Mouse (Mus musculus): ENCODE data around the gene Cic. TPM values are rescaled to one million over a fixed set of nuclear protein-coding genes. Genes with fewer than 3 reads are reported as not detected.

Gene Cic
- polyA plus RNA-seq, 1 experiment from 2014 or later = 47.0 TPM

Small RNA genes lying within 50 kb of the gene (microRNA-seq; reads per million reads assigned to microRNA genes)
- not detected for gene Mir7048

Other genes with a start within 250 kb of the Cic start
- gene Grik5, start 195.4 kb upstream of the Cic start, polyA plus RNA-seq (2016; fragmentation: Nextera tagmentation; extraction: Ambion mirVana) = 12.4 and 13.1 TPM in 2 replicates
- 38.8 and 41.5 TPM in 2 replicates for gene Zfp574, start 195.1 kb upstream of the Cic start, polyA plus RNA-seq (2016; fragmentation: Nextera tagmentation; extraction: Ambion mirVana)
- 2.3 and 3.2 TPM in 2 replicates for gene Pou2f2, start 88.0 kb upstream of the Cic start, polyA plus RNA-seq (2016; fragmentation: Nextera tagmentation; extraction: Ambion mirVana)
- gene Dedd2, start 47.1 kb upstream of the Cic start, polyA plus RNA-seq (2016; fragmentation: Nextera tagmentation; extraction: Ambion mirVana) = 13.7 and 14.9 TPM in 2 replicates
- 2.9 and 3.0 TPM in 2 replicates for gene Zfp526, start 46.3 kb upstream of the Cic start, polyA plus RNA-seq (2016; fragmentation: Nextera tagmentation; extraction: Ambion mirVana)
- 15.9 and 17.4 TPM in 2 replicates for gene Gsk3a, start 29.9 kb upstream of the Cic start, polyA plus RNA-seq (2016; fragmentation: Nextera tagmentation; extraction: Ambion mirVana)
- 20.0 and 20.8 TPM in 2 replicates for gene Erf, start 16.9 kb upstream of the Cic start, polyA plus RNA-seq (2016; fragmentation: Nextera tagmentation; extraction: Ambion mirVana)
- 317 and 337 TPM in 2 replicates for gene Pafah1b3, start 30.3 kb downstream of the Cic start, polyA plus RNA-seq (2016; fragmentation: Nextera tagmentation; extraction: Ambion mirVana)
- gene Prr19, start 33.7 kb downstream of the Cic start, polyA plus RNA-seq (2016; fragmentation: Nextera tagmentation; extraction: Ambion mirVana) = 1.0 and 1.9 TPM in 2 replicates
- 2.7 and 4.0 TPM in 2 replicates for gene Tmem145, start 38.4 kb downstream of the Cic start, polyA plus RNA-seq (2016; fragmentation: Nextera tagmentation; extraction: Ambion mirVana)
- gene Megf8, start 49.5 kb downstream of the Cic start, polyA plus RNA-seq (2016; fragmentation: Nextera tagmentation; extraction: Ambion mirVana) = 22.4 and 24.3 TPM in 2 replicates
- gene Cnfn, start 102.0 kb downstream of the Cic start, polyA plus RNA-seq (2016; fragmentation: Nextera tagmentation; extraction: Ambion mirVana) = 0.86 TPM in 1 of 2 replicates, not detected in the other
- gene Lipe, start 131.0 kb downstream of the Cic start, polyA plus RNA-seq (2016; fragmentation: Nextera tagmentation; extraction: Ambion mirVana) = 10.9 and 11.9 TPM in 2 replicates
- 0.59 and 1.1 TPM in 2 replicates for gene Cxcl17, start 145.2 kb downstream of the Cic start, polyA plus RNA-seq (2016; fragmentation: Nextera tagmentation; extraction: Ambion mirVana)
- gene Ceacam1, start 209.9 kb downstream of the Cic start, polyA plus RNA-seq (2016; fragmentation: Nextera tagmentation; extraction: Ambion mirVana) = 0.94 and 1.1 TPM in 2 replicates